Mouse (Mus musculus): ENCODE measurements around the gene Tmcc3. TPM values are rescaled to one million over a fixed set of nuclear protein-coding genes. Genes with fewer than 3 reads are reported as not detected.
"Not testable (repeated sequence)": the region's sequence is repeated elsewhere in the genome, so short reads cannot be mapped to it uniquely, and the experiment has no call there.

Gene Tmcc3
- polyA plus RNA-seq, 1 experiment from 2014 or later = 12.5 TPM

- Histone ChIP-seq H3K9me3 (ENCODE audit: control insufficient read depth, low read length) (no peaks in the 10 kb centered on the region), H3K9ac (no peak overlapping the region), H3K4me1 (replicated peaks; ENCODE audit: control insufficient read depth, insufficient read depth, low read length) (peaks cover 19% of the 10 kb centered on the region), H3K36me3 (replicated peaks; ENCODE audit: control insufficient read depth, insufficient read depth) (no peaks in the 10 kb centered on the region), H3K4me3 (replicated peaks; ENCODE audit: low read length) (no peak overlapping the region), H3K4me2 (replicated peaks) (no peak overlapping the region), H3K27ac (no peak overlapping the region), H3K27me3 (ENCODE audit: control insufficient read depth, insufficient read depth, low read length) (0 out of 2 replicates have a peak, but pooled peaks cover 6% of the 10 kb centered on the region)
- DNase-seq (ENCODE audit: low spot score) = no peak
- ATAC-seq (ENCODE audit: low FRiP score) = no peak
- WGBS = 80% methylated on average over 8 of the region's 8 CpGs
Measured at GRCm38 (mm10) chr10:94585819-94586218, 274.1 kb downstream of the Tmcc3 start.

DNA sequence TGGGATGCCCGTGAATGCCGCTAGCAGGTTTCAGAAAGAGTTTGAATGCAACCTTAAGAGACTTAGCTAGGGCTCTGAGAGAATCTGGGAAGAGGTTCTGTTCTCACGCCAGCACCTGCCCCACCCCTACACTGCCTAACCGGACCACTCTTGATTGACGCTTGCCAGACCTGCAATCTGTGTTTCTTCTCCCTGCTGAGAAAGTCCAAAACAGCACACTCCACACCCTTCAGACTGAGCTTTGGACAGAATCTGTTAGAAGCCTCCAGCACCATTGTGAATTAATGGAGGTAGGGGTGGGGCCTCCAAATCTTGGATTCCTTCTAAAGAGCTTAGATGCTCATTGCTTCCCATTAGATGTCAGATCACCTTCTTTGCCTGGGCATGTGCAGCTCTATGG, 277.2 kb downstream of the Tmcc3 start:
- H3K27ac ChIP-seq = no peak overlapping the region
- no peaks in the 10 kb centered on the region for H3K9me3 ChIP-seq (ENCODE audit: control insufficient read depth, low read length)
- H3K4me3 ChIP-seq (replicated peaks; ENCODE audit: low read length) = no peak overlapping the region
- 91% methylated on average over 5 of the region's 5 CpGs for WGBS
- ATAC-seq (ENCODE audit: low FRiP score) (no peak), DNase-seq (ENCODE audit: low spot score) (no peak)
- no peak overlapping the region for H3K4me2 ChIP-seq (replicated peaks)
- no peak overlapping the region for H3K9ac ChIP-seq
- H3K36me3 ChIP-seq (replicated peaks; ENCODE audit: control insufficient read depth, insufficient read depth) = no peaks in the 10 kb centered on the region
- H3K4me1 ChIP-seq (replicated peaks; ENCODE audit: control insufficient read depth, insufficient read depth, low read length) = peaks cover 17% of the 10 kb centered on the region
- H3K27me3 ChIP-seq (ENCODE audit: control insufficient read depth, insufficient read depth, low read length) = 0 out of 2 replicates have a peak, but pooled peaks cover 2% of the 10 kb centered on the region

- ATAC-seq (ENCODE audit: low FRiP score) (no peak), DNase-seq (ENCODE audit: low spot score) (no peak)
- H3K36me3 ChIP-seq (replicated peaks; ENCODE audit: control insufficient read depth, insufficient read depth) = no peaks in the 10 kb centered on the region
- WGBS = 86% methylated on average over 9 of the region's 9 CpGs
- H3K27ac ChIP-seq = no peak overlapping the region
- H3K4me3 ChIP-seq (replicated peaks; ENCODE audit: low read length) = no peak overlapping the region
- H3K4me1 ChIP-seq (replicated peaks; ENCODE audit: control insufficient read depth, insufficient read depth, low read length) = no peaks in the 10 kb centered on the region
- no peaks in the 10 kb centered on the region for H3K27me3 ChIP-seq (ENCODE audit: control insufficient read depth, insufficient read depth, low read length)
- H3K9ac ChIP-seq = no peak overlapping the region
- H3K9me3 ChIP-seq (ENCODE audit: control insufficient read depth, low read length) = no peaks in the 10 kb centered on the region
- H3K4me2 ChIP-seq (replicated peaks) = no peak overlapping the region
Measured at GRCm38 (mm10) chr10:94595705-94596104, 284.0 kb downstream of the Tmcc3 start.

DNA sequence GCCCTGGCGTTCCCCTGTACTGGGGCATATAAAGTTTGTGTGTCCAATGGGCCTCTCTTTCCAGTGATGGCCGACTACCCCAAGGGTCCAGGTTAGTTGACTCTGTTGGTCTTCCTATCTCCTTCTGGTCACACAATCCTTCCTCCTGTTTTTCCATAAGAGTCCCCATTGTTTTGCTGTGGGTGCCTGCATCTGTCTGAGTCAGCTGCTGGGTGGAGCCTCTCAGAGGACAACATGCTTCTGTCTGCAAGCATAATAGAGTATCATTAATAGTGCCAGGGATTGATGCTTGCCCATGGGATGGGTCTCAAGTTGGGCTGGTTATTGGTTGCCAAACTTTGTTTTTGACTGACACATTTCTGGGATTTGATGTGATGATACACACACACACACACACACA, 288.1 kb downstream of the Tmcc3 start:
- H3K9ac ChIP-seq; H3K4me3 ChIP-seq (replicated peaks; ENCODE audit: low read length); H3K27me3 ChIP-seq (ENCODE audit: control insufficient read depth, insufficient read depth, low read length); H3K36me3 ChIP-seq (replicated peaks; ENCODE audit: control insufficient read depth, insufficient read depth); H3K4me1 ChIP-seq (replicated peaks; ENCODE audit: control insufficient read depth, insufficient read depth, low read length); H3K27ac ChIP-seq; ATAC-seq (ENCODE audit: low FRiP score); H3K4me2 ChIP-seq (replicated peaks); H3K9me3 ChIP-seq (ENCODE audit: control insufficient read depth, low read length); DNase-seq (ENCODE audit: low spot score): not testable (repeated sequence)
- 93% methylated on average over 1 of the region's 2 CpGs for WGBS

DNA sequence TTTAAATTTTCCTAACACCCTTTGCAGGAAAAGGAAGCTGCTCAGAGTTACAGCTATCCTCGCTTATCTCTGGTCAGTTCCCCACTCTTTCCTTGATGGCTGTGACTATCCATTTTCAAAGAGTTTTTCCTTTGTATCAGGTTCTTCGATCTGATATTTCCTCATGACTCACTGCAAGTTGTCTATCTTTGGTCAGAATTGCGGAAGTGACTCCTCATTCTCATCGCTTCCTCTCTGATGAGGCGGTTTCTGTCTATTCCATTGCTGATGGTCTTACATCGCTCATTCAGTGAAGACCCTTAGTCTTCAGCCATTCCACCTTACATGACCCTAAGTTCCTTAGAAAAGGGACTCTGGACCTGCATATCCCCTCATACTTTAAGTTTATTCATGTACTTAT, 289.3 kb downstream of the Tmcc3 start:
- 95% methylated on average over 6 of the region's 6 CpGs for WGBS
- Histone ChIP-seq H3K27me3 (ENCODE audit: control insufficient read depth, insufficient read depth, low read length) (no peaks in the 10 kb centered on the region), H3K4me1 (replicated peaks; ENCODE audit: control insufficient read depth, insufficient read depth, low read length) (no peaks in the 10 kb centered on the region), H3K9me3 (ENCODE audit: control insufficient read depth, low read length) (no peaks in the 10 kb centered on the region), H3K36me3 (replicated peaks; ENCODE audit: control insufficient read depth, insufficient read depth) (no peaks in the 10 kb centered on the region), H3K27ac (no peak overlapping the region), H3K9ac (no peak overlapping the region), H3K4me2 (replicated peaks) (no peak overlapping the region), H3K4me3 (replicated peaks; ENCODE audit: low read length) (no peak overlapping the region)
- DNase-seq (ENCODE audit: low spot score) (no peak), ATAC-seq (ENCODE audit: low FRiP score) (no peak)

GRCm38 (mm10) chr10:94605491-94605890, 293.7 kb downstream of the Tmcc3 start:
- no peak for ATAC-seq (ENCODE audit: low FRiP score)

DNA sequence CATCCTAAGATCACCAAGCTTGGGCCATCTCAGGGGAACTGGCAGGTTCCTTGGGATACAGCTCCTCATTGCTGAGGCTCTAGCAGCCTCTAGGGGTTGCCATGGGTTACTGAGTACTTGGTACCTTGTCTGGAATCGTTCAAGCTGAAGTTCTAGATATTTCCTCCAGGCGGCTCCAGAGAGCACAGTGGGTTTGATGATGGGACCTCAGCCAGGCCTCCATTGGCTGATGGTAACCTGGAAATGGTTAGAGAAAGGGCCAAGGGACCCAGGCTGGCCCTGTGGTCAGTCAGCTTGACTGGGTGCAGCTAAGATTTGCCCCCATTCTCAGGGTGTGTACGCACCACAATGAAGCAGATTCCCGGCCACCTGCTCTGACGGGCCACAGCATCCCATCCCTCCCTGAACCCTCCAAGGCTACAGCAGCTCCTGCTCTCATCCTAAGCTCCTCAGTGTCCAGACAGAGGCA, 297.6 kb downstream of the Tmcc3 start:
- H3K4me3 ChIP-seq (replicated peaks; ENCODE audit: low read length) = no peak overlapping the region
- ATAC-seq (ENCODE audit: low FRiP score) = peak; percentile 61; the same call in 1 of the 2 replicates
- WGBS = 49% methylated on average over 5 of the region's 5 CpGs

More at GRCm38 (mm10) chr10:94605491-94605890, 293.7 kb downstream of the Tmcc3 start:
- Histone ChIP-seq H3K4me2 (replicated peaks) (no peak overlapping the region), H3K36me3 (replicated peaks; ENCODE audit: control insufficient read depth, insufficient read depth) (no peaks in the 10 kb centered on the region), H3K9ac (no peak overlapping the region), H3K27ac (no peak overlapping the region), H3K27me3 (ENCODE audit: control insufficient read depth, insufficient read depth, low read length) (no peaks in the 10 kb centered on the region), H3K9me3 (ENCODE audit: control insufficient read depth, low read length) (no peaks in the 10 kb centered on the region), H3K4me3 (replicated peaks; ENCODE audit: low read length) (no peak overlapping the region), H3K4me1 (replicated peaks; ENCODE audit: control insufficient read depth, insufficient read depth, low read length) (no peaks in the 10 kb centered on the region)
- DNase-seq (ENCODE audit: low spot score) = no peak
- 91% methylated on average over 4 of the region's 4 CpGs for WGBS

GRCm38 (mm10) chr10:94611228-94611968, 299.6 kb downstream of the Tmcc3 start:
- Histone ChIP-seq H3K9ac (no peak overlapping the region), H3K9me3 (ENCODE audit: control insufficient read depth, low read length) (no peaks in the 10 kb centered on the region), H3K36me3 (replicated peaks; ENCODE audit: control insufficient read depth, insufficient read depth) (no peaks in the 10 kb centered on the region), H3K27me3 (ENCODE audit: control insufficient read depth, insufficient read depth, low read length) (no peaks in the 10 kb centered on the region), H3K4me2 (replicated peaks) (no peak overlapping the region), H3K4me1 (replicated peaks; ENCODE audit: control insufficient read depth, insufficient read depth, low read length) (peaks cover 5% of the 10 kb centered on the region; the same call in 1 of the 2 replicates), H3K4me3 (replicated peaks; ENCODE audit: low read length) (no peak overlapping the region), H3K27ac (no peak overlapping the region)
- ATAC-seq (ENCODE audit: low FRiP score) = no peak
- WGBS = 51% methylated on average over 13 of the region's 13 CpGs
- DNase-seq (ENCODE audit: low spot score) = peak; percentile 45

More for the DNA sequence above, 297.6 kb downstream of the Tmcc3 start:
- Histone ChIP-seq H3K27ac (no peak overlapping the region), H3K36me3 (replicated peaks; ENCODE audit: control insufficient read depth, insufficient read depth) (no peaks in the 10 kb centered on the region), H3K9me3 (ENCODE audit: control insufficient read depth, low read length) (no peaks in the 10 kb centered on the region), H3K27me3 (ENCODE audit: control insufficient read depth, insufficient read depth, low read length) (no peaks in the 10 kb centered on the region), H3K9ac (no peak overlapping the region), H3K4me2 (replicated peaks) (no peak overlapping the region), H3K4me1 (replicated peaks; ENCODE audit: control insufficient read depth, insufficient read depth, low read length) (peaks cover 5% of the 10 kb centered on the region; the same call in 1 of the 2 replicates)
- DNase-seq (ENCODE audit: low spot score) = peak; percentile 68

DNA sequence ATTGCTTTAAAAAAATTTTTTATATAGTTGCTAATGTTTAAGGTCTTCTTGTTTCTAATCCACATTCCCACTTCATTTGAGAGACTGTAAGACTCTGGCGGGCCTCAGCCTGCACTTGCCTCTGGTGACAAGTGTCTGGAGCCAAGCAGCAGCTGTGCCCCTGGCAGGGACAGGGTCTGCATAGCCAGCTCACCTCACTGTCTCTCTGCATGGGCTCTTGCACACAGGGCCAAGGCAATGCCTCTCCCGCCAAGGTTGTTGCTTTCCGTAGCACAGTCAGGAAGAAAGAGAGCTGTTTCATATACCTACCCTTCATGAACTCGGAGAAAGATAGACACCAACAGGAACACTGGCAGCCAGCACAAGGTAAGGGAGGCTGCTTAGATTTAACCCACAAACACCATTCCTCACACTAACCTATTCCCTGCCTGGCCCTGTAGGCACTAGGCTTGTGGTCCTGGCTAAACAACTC, 300.3 kb downstream of the Tmcc3 start:
- ATAC-seq (ENCODE audit: low FRiP score) = no peak

More for the DNA sequence above, 300.3 kb downstream of the Tmcc3 start:
- Histone ChIP-seq H3K4me1 (replicated peaks; ENCODE audit: control insufficient read depth, insufficient read depth, low read length) (peaks cover 5% of the 10 kb centered on the region; the same call in 1 of the 2 replicates), H3K4me3 (replicated peaks; ENCODE audit: low read length) (no peak overlapping the region), H3K27me3 (ENCODE audit: control insufficient read depth, insufficient read depth, low read length) (no peaks in the 10 kb centered on the region), H3K9ac (no peak overlapping the region), H3K9me3 (ENCODE audit: control insufficient read depth, low read length) (no peaks in the 10 kb centered on the region), H3K27ac (0 out of 2 replicates have a peak overlapping the region, but pooled peaks have one; percentile 11), H3K36me3 (replicated peaks; ENCODE audit: control insufficient read depth, insufficient read depth) (no peaks in the 10 kb centered on the region), H3K4me2 (replicated peaks) (no peak overlapping the region)
- WGBS = 69% methylated on average over 4 of the region's 4 CpGs
- no peak for DNase-seq (ENCODE audit: low spot score)
